Mouse (Mus musculus) kidney, adult 2 months (tissue): ENCODE measurements at regions not wholly inside any gene's neighbourhood (a gene's known extent, or its start where the extent isn't known, plus 50 kb on each side); places are given as distances from the start of the nearest gene placed in this dataset.

Experiments used
- CTCF ChIP-seq: fragments of 200-500 bp; conservative IDR thresholded peaks from 2 replicates; pipeline ENCODE4 v1.5.1; 2011; ENCODE audit warnings: low read depth, mild to moderate bottlenecking, control low read depth, low read length, moderate library complexity, mixed read lengths; ENCODE audit not compliant: insufficient read depth, insufficient read length
- POLR2A ChIP-seq: fragments of 200-500 bp; IDR thresholded peaks from one replicate; pipeline ENCODE4 v1.6.1; 2011; ENCODE audit warnings: low read depth, low read length, control low read depth

DNA sequence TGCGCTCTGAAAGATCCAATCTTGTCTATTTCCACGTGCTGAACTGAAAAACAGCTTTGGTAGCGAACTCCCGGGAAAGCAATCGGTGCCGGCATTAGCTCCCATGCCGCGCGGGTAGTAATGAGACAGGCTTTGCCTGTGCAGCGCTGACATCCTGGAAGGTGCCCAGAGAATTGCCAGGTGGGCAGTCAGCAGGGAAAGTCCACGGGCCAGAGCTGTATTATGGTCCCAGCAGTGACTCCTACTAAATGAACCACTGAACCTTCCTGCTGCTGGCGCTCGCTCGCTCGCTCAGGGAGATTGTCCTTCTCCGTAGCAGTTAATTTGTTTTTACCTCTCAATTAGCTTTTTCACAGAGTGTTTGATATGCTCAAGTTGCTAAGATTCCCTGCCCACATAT lies 180.3 kb upstream of the Dnajc24 start:
- TF ChIP-seq CTCF (no peak), POLR2A (no peak)
